Mouse (Mus musculus) gastrocnemius, adult 2 months (tissue): ENCODE measurements around the gene Coa4. TPM values are rescaled to one million over a fixed set of nuclear protein-coding genes. Genes with fewer than 3 reads are reported as not detected.

Experiments used
- DNase-seq: peaks from one replicate; pipeline ENCODE4 v3.0.0; 2022
- H3K27ac ChIP-seq: fragments of 200-600 bp; 2 replicates; pipeline ENCODE4 v1.8.1; 2022; ENCODE audit warnings: mild to moderate bottlenecking
- H3K4me3 ChIP-seq: fragments of 200-600 bp; 2 replicates; pipeline ENCODE4 v1.8.1; 2022; ENCODE audit warnings: mild to moderate bottlenecking, moderate library complexity
- CTCF ChIP-seq: fragments of 200-600 bp; IDR thresholded peaks from 2 replicates; pipeline ENCODE4 v1.8.1; 2022; ENCODE audit warnings: antibody characterized with exemption, mild to moderate bottlenecking, moderate library complexity
- intact Hi-C: fragments of 180-260 bp; cut with DNase I; formaldehyde crosslinking; loops from one replicate; pipeline ENCODE4 v1.15.1; 2025
- total RNA-seq, 2 experiments: library from RNA; stranded (reverse); gene quantifications; 2 replicates each; pipeline ENCODE4 v1.2.3; 2021

Gene Coa4
- total RNA-seq, 2 experiments from 2014 or later = 11.4 to 13.2 TPM

GRCm38 (mm10) chr7:100582727-100583236 lies 45.9 kb downstream of the Coa4 start:
- peak overlapping the region; percentile 97 for H3K27ac ChIP-seq
- TF ChIP-seq CTCF = no peak; the same call in 1 of the 2 replicates
- H3K4me3 ChIP-seq = peak overlapping the region; percentile 88
- intact Hi-C loops = loop anchor here (2.0 kb wide), 1 partner anchor 46 kb away; the partner anchor contains the start of gene Coa4
- peak; percentile 92 for DNase-seq

- intact Hi-C loops = loop anchor here (2.0 kb wide), 1 partner anchor 17 kb away; the partner anchor contains the start of gene Rab6a
- no peak for DNase-seq
- no peak for TF ChIP-seq CTCF
- Histone ChIP-seq H3K4me3 (no peak overlapping the region), H3K27ac (peak overlapping the region; percentile 98)
These were observed 52.9 kb downstream of the Coa4 start for GRCm38 (mm10) chr7:100589816-100590215.

Other genes starting within 250 kb of the Coa4 start
- 1 to 10 TPM; 4.8 to 7.2 TPM for gene C2cd3, start 164.8 kb upstream of the Coa4 start, total RNA-seq
- 10 to 100 TPM; 25.1 to 26.6 TPM for gene Ppme1, start 164.8 kb upstream of the Coa4 start, total RNA-seq
- gene Ucp3, start 64.1 kb upstream of the Coa4 start, total RNA-seq = 100 to 1,000 TPM; 141 to 174 TPM
- gene Ucp2, start 43.7 kb upstream of the Coa4 start, total RNA-seq = 10 to 100 TPM; 17.4 to 27.2 TPM
- gene Dnajb13, start 22.1 kb upstream of the Coa4 start, total RNA-seq = not detected
- 10 to 100 TPM; 64.9 to 67.6 TPM for gene Rab6a, start 70.3 kb downstream of the Coa4 start, total RNA-seq
- 10 to 100 TPM; 55.0 to 60.2 TPM for gene Mrpl48, start 71.2 kb downstream of the Coa4 start, total RNA-seq
- gene Plekhb1, start 125.3 kb downstream of the Coa4 start, total RNA-seq = 10 to 100 TPM; 29.7 to 48.8 TPM
- gene Fam168a, start 169.6 kb downstream of the Coa4 start, total RNA-seq = 10 to 100 TPM; 43.6 to 44.3 TPM